Mouse (Mus musculus) C2C12 (cell line): ENCODE data around the gene 1110065P20Rik. TPM values are rescaled to one million over a fixed set of nuclear protein-coding genes. Genes with fewer than 3 reads are reported as not detected.

Experiments
- H3K27me3 ChIP-seq: one replicate; pipeline ENCODE4 v1.6.1; 2011; ENCODE audit not compliant: control insufficient read depth, insufficient read depth, insufficient read length
- H3K36me3 ChIP-seq: one replicate; pipeline ENCODE4 v1.6.1; 2011; ENCODE audit not compliant: control insufficient read depth, insufficient read depth
- H3K4me3 ChIP-seq: one replicate; pipeline ENCODE4 v1.5.1; 2011; ENCODE audit warnings: mild to moderate bottlenecking, control low read depth; ENCODE audit not compliant: poor library complexity, insufficient read depth, severe bottlenecking
- H3K79me2 ChIP-seq: one replicate; pipeline ENCODE4 v1.6.1; 2011; ENCODE audit not compliant: control insufficient read depth, insufficient read depth
- H3K79me3 ChIP-seq: one replicate; pipeline ENCODE4 v1.6.1; 2011; ENCODE audit warnings: low read depth, control low read depth
- H3ac ChIP-seq: one replicate; pipeline ENCODE3; 2011; ENCODE audit warnings: low read depth; ENCODE audit not compliant: control insufficient read depth, insufficient read length
- CEBPB ChIP-seq: IDR thresholded peaks from one replicate; pipeline ENCODE4 v1.6.1; 2011; ENCODE audit warnings: low read depth, mild to moderate bottlenecking, control low read depth, moderate library complexity
- CTCF ChIP-seq: IDR thresholded peaks from one replicate; pipeline ENCODE4 v1.5.1; 2011; ENCODE audit not compliant: control insufficient read depth, insufficient read depth, insufficient read length
- FOSL1 ChIP-seq: IDR thresholded peaks from one replicate; pipeline ENCODE4 v1.8.0; 2011; ENCODE audit warnings: mild to moderate bottlenecking, low read length; ENCODE audit not compliant: poor library complexity, insufficient read depth, severe bottlenecking
- MAX ChIP-seq: IDR thresholded peaks from one replicate; pipeline ENCODE4 v1.6.1; 2011; ENCODE audit warnings: mild to moderate bottlenecking, control low read depth
- MYOD1 ChIP-seq: IDR thresholded peaks from one replicate; pipeline ENCODE4 v1.6.1; 2011; ENCODE audit warnings: low read depth; ENCODE audit not compliant: control insufficient read depth, insufficient read length
- MYOG ChIP-seq: IDR thresholded peaks from one replicate; pipeline ENCODE4 v1.6.1; 2011; ENCODE audit not compliant: control insufficient read depth, insufficient read length; ENCODE audit errors: extremely low read depth
- USF1 ChIP-seq: IDR thresholded peaks from one replicate; pipeline ENCODE4 v1.6.1; 2011; ENCODE audit warnings: low read depth, mild to moderate bottlenecking, control low read depth, moderate library complexity
- long read RNA-seq, 2 experiments: library from polyadenylated mRNA; unstranded; transcript quantifications; one replicate each; pipeline ENCODE4 v2.0.0; 2019 to 2020
- polyA plus RNA-seq: library from polyadenylated mRNA; unstranded; fragments of >200 nt; fragmentation: generic; extraction: Trizol; gene quantifications from one replicate; pipeline ENCODE4 v1.2.1, GENCODE M21; 2012; ENCODE audit warnings: missing spikeins

The 1110065P20Rik gene
- polyA plus RNA-seq, result 67.6 TPM
- long read RNA-seq, experiment 1, transcript 1110065P20Rik-204 (3 exons, 762 nt), result minor isoform, 11 of 33 reads
- long read RNA-seq, experiment 1, transcript 1110065P20Rik-203 (2 exons, 659 nt), result major isoform, 16 of 33 reads
- long read RNA-seq, experiment 1, partial matches to known transcripts, result 0 of 33 reads
- long read RNA-seq, experiment 1, other reads (novel, unspliced or antisense), result 2 of 33 reads
- long read RNA-seq, experiment 2, partial matches to known transcripts, result 1 of 5 reads
- long read RNA-seq, experiment 2, other reads (novel, unspliced or antisense), result 1 of 5 reads

DNA sequence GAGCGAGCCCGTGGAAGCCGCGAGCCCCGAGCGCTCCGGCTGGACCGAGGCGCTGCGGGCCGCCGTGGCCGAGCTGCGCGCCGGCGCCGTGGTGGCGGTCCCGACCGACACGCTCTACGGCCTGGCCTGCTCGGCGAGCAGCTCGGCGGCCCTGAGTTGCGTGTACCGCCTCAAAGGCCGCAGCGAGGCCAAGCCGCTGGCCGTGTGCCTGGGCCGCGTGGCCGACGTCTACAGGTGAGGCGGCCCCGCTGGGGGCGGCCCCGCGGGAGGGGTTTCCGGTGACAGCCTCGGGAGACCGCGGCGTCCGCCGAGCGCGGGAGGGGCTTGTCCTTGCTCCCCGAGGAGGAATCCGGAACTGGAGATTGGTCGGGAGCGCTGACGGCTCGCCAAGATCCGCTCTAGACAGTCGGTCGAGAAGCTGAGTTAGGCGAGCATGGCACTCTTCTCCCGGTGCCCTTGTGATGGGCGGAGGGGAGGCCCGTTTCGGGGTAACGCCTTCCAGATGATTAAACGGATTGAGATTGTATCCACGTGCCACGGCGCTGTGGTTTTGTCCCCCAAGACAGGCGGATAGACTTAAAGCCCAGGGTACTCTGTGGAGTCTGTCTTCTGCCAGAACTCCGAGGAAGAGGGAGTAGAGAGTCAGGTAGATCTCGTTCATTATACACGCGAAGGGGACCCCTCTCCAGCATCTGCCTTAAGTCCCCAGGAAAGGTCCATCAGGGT is at the start of gene 1110065P20Rik:
Gene 1110065P20Rik, minus strand, starts transcription at position 264 of the 726 bp plus-strand sequence.
- H3K79me2 ChIP-seq, result peaks cover 60% of the 10 kb centered on the region
- no peaks in the 10 kb centered on the region for H3K27me3 ChIP-seq
- TF ChIP-seq CEBPB (no peak), CTCF (no peak), MAX (peak; percentile 40)
- peaks cover 39% of the 10 kb centered on the region for H3K79me3 ChIP-seq
- peak within 1 kb of the TSS; percentile 89 for H3K4me3 ChIP-seq
- peaks cover 41% of the 10 kb centered on the region for H3K36me3 ChIP-seq
- peak within 1 kb of the TSS; percentile 94 for H3ac ChIP-seq

DNA sequence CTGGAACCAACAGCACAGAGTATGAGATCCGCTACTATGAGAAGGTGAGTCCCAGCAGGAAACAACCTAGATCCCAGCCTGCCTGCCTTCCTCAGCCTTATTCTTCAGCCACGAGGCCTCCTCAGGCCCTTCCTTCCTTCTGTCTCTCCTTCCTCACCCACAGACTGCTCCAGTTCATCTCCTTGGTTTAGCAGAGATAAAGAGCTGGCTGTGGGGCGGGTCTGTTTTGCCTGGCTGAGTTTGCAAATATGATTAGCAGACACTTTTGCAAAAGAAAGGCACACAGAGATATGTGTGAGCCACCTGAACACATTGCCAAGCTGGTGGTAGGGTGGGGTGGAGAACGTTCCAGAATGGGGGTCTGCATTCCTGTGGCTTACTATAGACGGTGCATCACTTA is 48.9 kb upstream of the 1110065P20Rik start:
- Histone ChIP-seq H3K79me2 (no peaks in the 10 kb centered on the region), H3K27me3 (peaks cover 64% of the 10 kb centered on the region), H3K79me3 (no peaks in the 10 kb centered on the region), H3ac (no peak overlapping the region), H3K4me3 (no peak overlapping the region), H3K36me3 (no peaks in the 10 kb centered on the region)
- TF ChIP-seq CTCF (no peak), CEBPB (no peak), USF1 (no peak), MYOG (no peak), MYOD1 (no peak), FOSL1 (no peak), MAX (no peak)

DNA sequence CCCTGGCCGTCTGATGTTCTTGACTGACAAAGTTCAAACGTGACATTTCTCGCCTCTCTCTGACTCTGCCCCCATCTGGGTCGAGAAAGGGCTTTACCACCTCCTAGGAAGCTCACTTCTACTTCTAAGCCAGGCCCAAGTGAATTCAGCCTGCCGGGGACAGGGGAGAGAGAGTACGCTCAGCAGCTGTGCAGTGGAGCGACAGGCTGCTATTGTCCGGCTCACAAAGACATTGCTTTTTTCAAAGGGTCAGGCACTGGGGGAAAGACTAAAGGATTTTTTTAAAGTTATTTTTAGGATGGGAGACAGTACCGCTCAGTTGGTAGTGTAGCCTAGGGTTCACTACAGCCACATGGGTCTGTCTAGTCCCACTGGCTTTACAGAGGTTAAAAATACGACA is 47.4 kb upstream of the 1110065P20Rik start:
- no peaks in the 10 kb centered on the region for H3K79me3 ChIP-seq
- H3ac ChIP-seq, result no peak overlapping the region
- TF ChIP-seq FOSL1 (no peak), CEBPB (no peak), MYOG (no peak), CTCF (no peak), MAX (no peak), USF1 (no peak), MYOD1 (no peak)
- H3K36me3 ChIP-seq, result no peaks in the 10 kb centered on the region
- H3K79me2 ChIP-seq, result no peaks in the 10 kb centered on the region
- H3K27me3 ChIP-seq, result peaks cover 71% of the 10 kb centered on the region
- no peak overlapping the region for H3K4me3 ChIP-seq

DNA sequence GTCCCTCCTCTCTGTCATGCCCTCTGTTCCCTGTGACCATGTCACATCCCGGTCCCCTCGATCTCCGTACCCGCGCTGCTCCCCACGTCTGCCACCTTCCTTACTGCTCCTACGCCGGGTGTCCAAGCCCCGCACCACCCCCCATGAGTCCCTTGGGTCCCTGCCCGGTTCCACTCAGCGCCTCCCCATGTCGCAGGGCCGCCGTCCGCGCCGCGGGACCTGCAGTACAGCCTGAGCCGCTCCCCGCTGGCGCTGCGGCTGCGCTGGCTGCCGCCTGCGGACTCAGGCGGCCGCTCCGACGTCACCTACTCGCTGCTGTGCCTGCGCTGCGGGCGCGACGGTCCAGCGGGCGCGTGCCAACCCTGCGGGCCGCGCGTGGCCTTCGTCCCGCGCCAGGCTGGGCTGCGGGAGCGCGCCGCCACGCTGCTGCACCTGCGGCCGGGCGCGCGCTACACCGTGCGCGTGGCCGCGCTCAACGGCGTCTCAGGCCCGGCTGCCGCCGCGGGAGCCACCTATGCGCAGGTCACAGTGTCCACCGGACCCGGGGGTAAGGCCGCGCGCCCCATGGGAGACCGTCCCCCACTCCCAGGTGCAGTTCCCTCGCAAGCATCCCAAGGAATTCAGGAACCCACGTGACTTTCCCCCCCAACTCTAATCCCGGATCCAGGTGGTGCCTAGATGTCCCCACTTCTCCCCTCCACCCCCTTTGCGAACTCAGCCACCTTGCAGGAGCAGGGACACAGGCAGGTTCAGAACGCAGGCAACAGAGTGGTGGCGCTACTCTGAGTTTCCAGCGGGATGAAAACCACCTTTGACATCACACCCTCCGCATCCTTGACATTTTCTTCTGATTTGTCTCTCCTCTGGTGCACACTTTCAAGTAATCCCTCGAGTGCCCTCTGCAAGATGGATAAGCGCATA is 43.8 kb upstream of the 1110065P20Rik start:
- no peaks in the 10 kb centered on the region for H3K36me3 ChIP-seq
- no peaks in the 10 kb centered on the region for H3K79me2 ChIP-seq
- no peak overlapping the region for H3ac ChIP-seq
- H3K27me3 ChIP-seq, result peaks cover 80% of the 10 kb centered on the region
- TF ChIP-seq MAX (no peak), CEBPB (no peak), CTCF (no peak), MYOD1 (no peak), USF1 (no peak), FOSL1 (no peak)
- no peaks in the 10 kb centered on the region for H3K79me3 ChIP-seq
- no peak overlapping the region for H3K4me3 ChIP-seq

DNA sequence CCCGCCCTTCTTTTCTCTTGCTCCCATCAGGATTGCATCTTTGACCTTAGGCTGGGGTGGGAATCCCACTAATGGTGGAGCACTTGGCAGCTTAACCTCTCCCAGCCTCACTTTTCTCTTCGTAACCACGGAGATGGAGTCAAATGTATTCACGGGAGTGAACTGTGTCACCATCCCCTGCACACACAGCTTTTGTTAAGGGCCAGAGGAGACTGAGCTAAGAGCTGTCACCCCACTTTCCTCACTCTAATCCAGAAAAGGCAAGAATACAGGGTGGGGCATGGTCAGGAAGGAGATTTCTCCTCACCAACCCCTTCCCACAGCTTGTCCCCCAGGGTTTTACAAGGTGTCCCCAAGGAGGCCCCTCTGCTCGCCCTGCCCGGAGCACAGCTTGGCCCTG is 42.8 kb upstream of the 1110065P20Rik start:
- TF ChIP-seq CEBPB, result no peak
- no peak for TF ChIP-seq FOSL1
- no peaks in the 10 kb centered on the region for H3K36me3 ChIP-seq
- no peaks in the 10 kb centered on the region for H3K79me3 ChIP-seq
- H3ac ChIP-seq, result no peak overlapping the region
- no peak overlapping the region for H3K4me3 ChIP-seq
- no peaks in the 10 kb centered on the region for H3K79me2 ChIP-seq
- H3K27me3 ChIP-seq, result peaks cover 75% of the 10 kb centered on the region

DNA sequence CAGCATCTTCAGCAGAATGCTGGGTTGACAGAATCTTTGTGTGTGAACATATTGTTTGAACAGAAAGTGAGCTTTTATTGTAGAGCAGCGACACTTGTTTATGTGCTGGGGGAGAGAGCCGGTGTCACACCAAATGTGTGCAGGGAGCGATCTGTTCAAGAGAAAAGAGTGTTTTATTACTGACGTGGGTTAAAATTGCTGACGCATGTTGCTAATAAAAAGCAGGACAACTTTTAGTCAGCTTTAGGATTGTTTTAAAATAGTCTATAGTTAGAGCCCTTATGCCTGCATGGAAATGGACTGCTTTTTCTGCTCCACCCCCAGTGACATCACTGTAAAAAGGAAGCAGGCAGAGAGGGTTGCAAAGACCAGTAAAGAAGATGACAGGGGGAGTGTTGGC is 39.8 kb upstream of the 1110065P20Rik start:
- Histone ChIP-seq H3K27me3 (peaks cover 66% of the 10 kb centered on the region), H3K79me2 (no peaks in the 10 kb centered on the region), H3K4me3 (no peak overlapping the region), H3ac (no peak overlapping the region), H3K36me3 (no peaks in the 10 kb centered on the region), H3K79me3 (no peaks in the 10 kb centered on the region)
- TF ChIP-seq CTCF (no peak), CEBPB (no peak), FOSL1 (no peak), MAX (no peak), MYOG (no peak), USF1 (no peak), MYOD1 (no peak)
